Mouse (Mus musculus) neural tube, embryonic 13.5 days (tissue): ENCODE results near the gene Trim7. TPM values are rescaled to one million over a fixed set of nuclear protein-coding genes. Genes with fewer than 3 reads are reported as not detected.
"Not testable (repeated sequence)": the region's sequence is repeated elsewhere in the genome, so short reads cannot be mapped to it uniquely, and the experiment has no call there.

Source experiments
- ATAC-seq: fragments of 200-750 bp; cut with Nextera tagmentation; 2 replicates; pipeline ENCODE4 v1.8.0; 2017; ENCODE audit warnings: low read depth, mild to moderate bottlenecking, moderate TSS enrichment, moderate library complexity
- H3K27ac ChIP-seq: fragments of 300-500 bp; sonication (generic); replicated peaks from 2 replicates; pipeline ENCODE4 v1.5.1; 2015; ENCODE audit warnings: moderate library complexity, mild to moderate bottlenecking, inconsistent platforms
- H3K27me3 ChIP-seq: fragments of 300-500 bp; sonication (generic); 2 replicates; pipeline ENCODE4 v1.6.1; 2015; ENCODE audit warnings: mild to moderate bottlenecking, inconsistent platforms
- H3K36me3 ChIP-seq: fragments of 300-500 bp; sonication (generic); 2 replicates; pipeline ENCODE4 v1.6.1; 2015; ENCODE audit warnings: mild to moderate bottlenecking, inconsistent platforms
- H3K4me1 ChIP-seq: fragments of 300-500 bp; sonication (generic); replicated peaks from 2 replicates; pipeline ENCODE4 v1.6.1; 2015; ENCODE audit warnings: inconsistent platforms
- H3K4me2 ChIP-seq: fragments of 300-500 bp; sonication (generic); 2 replicates; pipeline ENCODE4 v1.6.1; 2015; ENCODE audit warnings: inconsistent platforms, mild to moderate bottlenecking, moderate library complexity
- H3K4me3 ChIP-seq: fragments of 300-500 bp; sonication (generic); 2 replicates; pipeline ENCODE4 v1.5.1; 2015; ENCODE audit warnings: mild to moderate bottlenecking, inconsistent platforms
- H3K9ac ChIP-seq: fragments of 300-500 bp; sonication (generic); 2 replicates; pipeline ENCODE4 v1.6.1; 2015; ENCODE audit warnings: moderate library complexity, mild to moderate bottlenecking, inconsistent platforms
- H3K9me3 ChIP-seq: fragments of 300-500 bp; sonication (generic); 2 replicates; pipeline ENCODE4 v1.6.1; 2016; ENCODE audit warnings: inconsistent platforms
- WGBS: fragments of 180-500 bp; shearing (Covaris S2); methylation state at CpG from one replicate; pipeline ENCODE4 v1.1.7; 2015; 5-methylcytosine and 5-hydroxymethylcytosine counted together
- polyA plus RNA-seq: library from polyadenylated mRNA; unstranded; fragments of >200 nt; fragmentation: Nextera tagmentation; extraction: Ambion mirVana; gene quantifications from 2 replicates; pipeline ENCODE4 v1.2.1, GENCODE M21; 2015

The Trim7 gene
- 1.2 TPM in 2 replicates for polyA plus RNA-seq

- Histone ChIP-seq H3K27me3 (peaks cover 21% of the 10 kb centered on the region), H3K9ac (peak within 1 kb of the TSS; percentile 56), H3K4me2 (peak within 1 kb of the TSS; percentile 59), H3K27ac (0 out of 2 replicates have a peak within 1 kb of the TSS, but pooled peaks have one; percentile 52), H3K4me1 (peaks cover 23% of the 10 kb centered on the region), H3K4me3 (peak within 1 kb of the TSS; percentile 42)
- not testable (repeated sequence) for H3K9me3 ChIP-seq, H3K36me3 ChIP-seq
- peak; percentile 71 for ATAC-seq
- WGBS: under 1% methylated on average over 36 of the region's 92 CpGs
These were observed at the start of gene Trim7, which contains the start of gene Gm12184 for GRCm38 (mm10) chr11:48825979-48826751. Gene Trim7, plus strand, starts transcription at chr11:48826140. Gene Gm12184, minus strand, starts transcription at chr11:48826655.

GRCm38 (mm10) chr11:48776664-48777063 is 49.3 kb upstream of the Trim7 start:
- Histone ChIP-seq H3K27me3 (no peaks in the 10 kb centered on the region), H3K4me3 (no peak overlapping the region), H3K36me3 (no peaks in the 10 kb centered on the region), H3K4me1 (peaks cover 5% of the 10 kb centered on the region; the same call in 1 of the 2 replicates), H3K27ac (no peak overlapping the region), H3K9ac (no peak overlapping the region), H3K4me2 (no peak overlapping the region), H3K9me3 (no peaks in the 10 kb centered on the region)
- no peak for ATAC-seq
- 48% methylated on average over 9 of the region's 9 CpGs for WGBS

- no peak overlapping the region for H3K9ac ChIP-seq
- no peak overlapping the region for H3K4me2 ChIP-seq
- H3K27me3 ChIP-seq: no peaks in the 10 kb centered on the region
- peaks cover 5% of the 10 kb centered on the region; the same call in 1 of the 2 replicates for H3K4me1 ChIP-seq
- no peak overlapping the region for H3K4me3 ChIP-seq
- H3K36me3 ChIP-seq: no peaks in the 10 kb centered on the region
- WGBS: 89% methylated on average over 9 of the region's 9 CpGs
- ATAC-seq: no peak
- no peak overlapping the region for H3K27ac ChIP-seq
- no peaks in the 10 kb centered on the region for H3K9me3 ChIP-seq
These were observed 48.6 kb upstream of the Trim7 start for GRCm38 (mm10) chr11:48777303-48777702.

GRCm38 (mm10) chr11:48779450-48779849 is 46.5 kb upstream of the Trim7 start:
- H3K36me3 ChIP-seq: no peaks in the 10 kb centered on the region
- peaks cover 1% of the 10 kb centered on the region; the same call in 1 of the 2 replicates for H3K4me1 ChIP-seq
- ATAC-seq: no peak
- no peak overlapping the region for H3K4me3 ChIP-seq
- H3K4me2 ChIP-seq: no peak overlapping the region
- H3K27ac ChIP-seq: no peak overlapping the region
- H3K9ac ChIP-seq: no peak overlapping the region
- H3K27me3 ChIP-seq: no peaks in the 10 kb centered on the region
- H3K9me3 ChIP-seq: no peaks in the 10 kb centered on the region
- 39% methylated on average over 7 of the region's 7 CpGs for WGBS

- ATAC-seq: no peak
- 87% methylated on average over 4 of the region's 4 CpGs for WGBS
These were observed 43.7 kb upstream of the Trim7 start for GRCm38 (mm10) chr11:48782243-48782642.

GRCm38 (mm10) chr11:48787455-48788211 is 38.3 kb upstream of the Trim7 start:
- H3K27ac ChIP-seq: no peak overlapping the region
- WGBS: 49% methylated on average over 10 of the region's 10 CpGs
- H3K9ac ChIP-seq: no peak overlapping the region

More at GRCm38 (mm10) chr11:48782243-48782642, 43.7 kb upstream of the Trim7 start:
- H3K9me3 ChIP-seq: no peaks in the 10 kb centered on the region
- no peaks in the 10 kb centered on the region for H3K4me1 ChIP-seq
- H3K4me2 ChIP-seq: no peak overlapping the region
- no peaks in the 10 kb centered on the region for H3K27me3 ChIP-seq
- no peak overlapping the region for H3K27ac ChIP-seq
- no peaks in the 10 kb centered on the region for H3K36me3 ChIP-seq
- no peak overlapping the region for H3K9ac ChIP-seq
- no peak overlapping the region for H3K4me3 ChIP-seq

GRCm38 (mm10) chr11:48788311-48789089 is 37.4 kb upstream of the Trim7 start:
- WGBS: 10% methylated on average over 16 of the region's 16 CpGs
- Histone ChIP-seq H3K27ac (no peak overlapping the region), H3K4me3 (peak overlapping the region; percentile 39), H3K27me3 (no peaks in the 10 kb centered on the region), H3K4me1 (0 out of 2 replicates have a peak, but pooled peaks cover 6% of the 10 kb centered on the region), H3K4me2 (peak overlapping the region; percentile 54), H3K9ac (peak overlapping the region; percentile 69), H3K9me3 (no peaks in the 10 kb centered on the region), H3K36me3 (no peaks in the 10 kb centered on the region)
- ATAC-seq: peak; percentile 84

More at GRCm38 (mm10) chr11:48787455-48788211, 38.3 kb upstream of the Trim7 start:
- Histone ChIP-seq H3K36me3 (no peaks in the 10 kb centered on the region), H3K4me1 (0 out of 2 replicates have a peak, but pooled peaks cover 6% of the 10 kb centered on the region), H3K4me2 (peak overlapping the region; percentile 54), H3K27me3 (no peaks in the 10 kb centered on the region), H3K9me3 (no peaks in the 10 kb centered on the region), H3K4me3 (peak overlapping the region; percentile 39)
- peak; percentile 60 for ATAC-seq

- Histone ChIP-seq H3K9me3 (no peaks in the 10 kb centered on the region), H3K4me3 (no peak overlapping the region), H3K4me1 (0 out of 2 replicates have a peak, but pooled peaks cover 6% of the 10 kb centered on the region), H3K36me3 (no peaks in the 10 kb centered on the region), H3K27me3 (no peaks in the 10 kb centered on the region), H3K4me2 (0 out of 2 replicates have a peak overlapping the region, but pooled peaks have one; percentile 54), H3K27ac (no peak overlapping the region), H3K9ac (no peak overlapping the region)
- whole genome bisulfite sequencing: 86% methylated on average over 5 of the region's 5 CpGs
- no peak for ATAC-seq
These were observed 36.7 kb upstream of the Trim7 start for GRCm38 (mm10) chr11:48789215-48789614.

GRCm38 (mm10) chr11:48789973-48790823 is 35.7 kb upstream of the Trim7 start:
- H3K9me3 ChIP-seq: no peaks in the 10 kb centered on the region
- 15% methylated on average over 20 of the region's 20 CpGs for WGBS
- H3K36me3 ChIP-seq: no peaks in the 10 kb centered on the region
- H3K27me3 ChIP-seq: no peaks in the 10 kb centered on the region
- H3K4me2 ChIP-seq: peak overlapping the region; percentile 46
- no peak for ATAC-seq
- no peak overlapping the region for H3K27ac ChIP-seq
- H3K4me3 ChIP-seq: peak overlapping the region; percentile 12; the same call in 1 of the 2 replicates
- H3K9ac ChIP-seq: peak overlapping the region; percentile 9; the same call in 1 of the 2 replicates
- H3K4me1 ChIP-seq: 0 out of 2 replicates have a peak, but pooled peaks cover 6% of the 10 kb centered on the region

GRCm38 (mm10) chr11:48790946-48791345 is 35.0 kb upstream of the Trim7 start:
- Histone ChIP-seq H3K36me3 (no peaks in the 10 kb centered on the region), H3K4me1 (0 out of 2 replicates have a peak, but pooled peaks cover 6% of the 10 kb centered on the region), H3K4me2 (no peak overlapping the region), H3K27me3 (no peaks in the 10 kb centered on the region), H3K4me3 (no peak overlapping the region), H3K27ac (no peak overlapping the region), H3K9ac (no peak overlapping the region), H3K9me3 (no peaks in the 10 kb centered on the region)
- WGBS: 48% methylated on average over 8 of the region's 8 CpGs
- ATAC-seq: no peak

- H3K27ac ChIP-seq, H3K4me3 ChIP-seq, H3K4me2 ChIP-seq, H3K4me1 ChIP-seq, H3K27me3 ChIP-seq, ATAC-seq, H3K9me3 ChIP-seq, H3K9ac ChIP-seq, H3K36me3 ChIP-seq: not testable (repeated sequence)
- WGBS: 86% methylated on average over 9 of the region's 9 CpGs
These were observed 34.0 kb upstream of the Trim7 start for GRCm38 (mm10) chr11:48791894-48792293.
